Mouse (Mus musculus) bone marrow, adult 2 months (tissue): ENCODE data around the gene Diaph3. TPM values are rescaled to one million over a fixed set of nuclear protein-coding genes. Genes with fewer than 3 reads are reported as not detected.

Experiments used
- H3K27ac ChIP-seq: fragments of 200-500 bp; 2 replicates; pipeline ENCODE4 v1.5.1; 2012; ENCODE audit warnings: low read depth, mild to moderate bottlenecking, control low read depth, inconsistent platforms, low read length; ENCODE audit not compliant: control insufficient read depth, poor library complexity, insufficient read depth
- H3K4me1 ChIP-seq: fragments of 200-500 bp; 2 replicates; pipeline ENCODE4 v1.6.1; 2011; ENCODE audit warnings: low read length; ENCODE audit not compliant: control insufficient read depth, insufficient read depth
- H3K4me3 ChIP-seq: fragments of 200-500 bp; replicated peaks from 2 replicates; pipeline ENCODE3; 2011; ENCODE audit warnings: mild to moderate bottlenecking, low read depth, low read length, control low read depth; ENCODE audit not compliant: control insufficient read depth
- CTCF ChIP-seq: fragments of 200-500 bp; IDR thresholded peaks from 2 replicates; pipeline ENCODE4 v1.5.1; 2011; ENCODE audit warnings: low read length, control low read depth; ENCODE audit not compliant: control insufficient read depth, insufficient read depth
- POLR2A ChIP-seq: fragments of 200-500 bp; IDR thresholded peaks from 2 replicates; pipeline ENCODE4 v1.6.1; 2011; ENCODE audit warnings: low read depth, mild to moderate bottlenecking, control low read depth, low read length, borderline replicate concordance; ENCODE audit not compliant: control insufficient read depth
- WGBS: fragments of 180-500 bp; shearing (Covaris S2); methylation state at CpG from one replicate; pipeline ENCODE4 v1.1.7; 2018; 5-methylcytosine and 5-hydroxymethylcytosine counted together
- polyA plus RNA-seq: library from polyadenylated mRNA; stranded (reverse); fragments of >200 nt; gene quantifications from 2 replicates; pipeline ENCODE4 v1.2.4, GENCODE M21; 2011; ENCODE audit warnings: low replicate concordance; ENCODE audit not compliant: missing spikeins, insufficient read depth, insufficient read length

Gene Diaph3
- polyA plus RNA-seq, 1 experiment = 30.7 TPM

DNA sequence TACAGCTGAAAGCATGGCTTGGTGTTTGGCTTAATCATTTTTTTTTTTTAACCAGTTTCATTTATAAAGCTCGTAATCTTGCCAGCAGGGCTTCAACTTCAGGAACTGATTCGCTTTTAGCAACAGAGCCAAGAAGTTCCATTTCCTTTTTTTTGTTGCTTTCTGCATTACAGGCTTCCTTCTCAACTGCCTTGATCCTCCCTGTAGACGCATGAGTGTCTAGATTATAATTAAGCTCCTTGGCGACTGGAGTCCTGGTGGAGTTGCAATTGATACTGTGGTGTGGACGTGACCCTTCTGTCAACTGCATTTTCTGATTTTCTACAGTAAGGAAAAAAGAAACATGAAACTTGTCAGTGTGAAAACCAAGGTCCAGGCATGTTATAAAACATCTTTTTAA lies 484.8 kb downstream of the Diaph3 start:
- Histone ChIP-seq H3K27ac (no peak overlapping the region), H3K4me1 (no peaks in the 10 kb centered on the region; the same call in 1 of the 2 replicates), H3K4me3 (no peak overlapping the region)
- TF ChIP-seq CTCF = no peak
- no peak for TF ChIP-seq POLR2A
- WGBS = 13% methylated on average over 5 of the region's 5 CpGs

DNA sequence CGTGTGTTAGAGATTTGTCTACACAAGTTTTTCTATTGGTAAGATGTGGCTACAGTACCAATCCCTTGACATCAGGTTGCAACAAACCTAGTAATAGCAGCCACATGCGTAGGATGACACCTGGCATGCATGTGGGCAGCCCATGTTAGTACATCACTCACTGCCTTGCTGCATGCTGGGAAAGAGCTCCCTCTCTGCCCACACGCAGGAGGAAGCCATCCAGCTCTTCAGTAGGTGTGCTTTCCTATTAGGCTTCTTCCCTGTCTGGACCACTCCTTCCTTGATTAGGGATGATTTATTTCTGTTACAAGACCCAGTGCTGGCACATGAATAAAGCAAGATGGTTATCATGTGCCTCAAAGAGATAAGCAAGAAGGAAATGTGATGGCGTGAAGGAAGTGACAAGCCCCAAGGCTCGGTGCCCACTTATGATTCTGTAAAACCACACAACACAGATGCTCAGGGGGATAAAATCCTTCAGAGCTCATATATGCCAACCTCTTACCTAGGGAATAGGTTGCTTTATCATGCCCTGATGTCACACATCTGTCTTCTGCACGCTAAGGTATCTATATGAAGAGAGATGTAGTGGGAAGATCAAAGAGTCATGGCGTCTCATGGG lies 494.4 kb downstream of the Diaph3 start:
- Histone ChIP-seq H3K4me1 (no peaks in the 10 kb centered on the region), H3K4me3 (no peak overlapping the region), H3K27ac (no peak overlapping the region)
- TF ChIP-seq POLR2A (no peak), CTCF (no peak)
- WGBS = 21% methylated on average over 7 of the region's 7 CpGs

DNA sequence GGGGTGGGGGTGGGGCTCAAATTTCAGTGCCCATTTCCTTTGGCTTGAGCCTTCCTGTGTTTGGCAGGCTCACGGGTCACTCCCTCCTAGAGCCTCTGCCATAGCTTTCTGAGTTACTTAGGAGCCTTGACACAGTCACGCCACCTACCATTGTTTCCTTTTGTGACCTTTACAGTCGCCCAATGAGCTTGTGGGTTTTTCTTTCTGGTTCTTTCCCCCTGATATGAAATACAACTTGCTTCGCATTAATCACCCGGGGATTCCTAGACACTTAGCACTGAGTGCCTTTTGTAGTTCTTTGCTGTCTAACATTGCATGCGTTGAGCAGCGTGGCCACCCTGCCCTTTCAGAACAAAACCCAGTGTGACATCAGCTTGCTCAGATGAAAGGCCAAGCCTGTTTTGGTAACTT lies 498.2 kb downstream of the Diaph3 start:
- TF ChIP-seq POLR2A (no peak), CTCF (no peak)

DNA sequence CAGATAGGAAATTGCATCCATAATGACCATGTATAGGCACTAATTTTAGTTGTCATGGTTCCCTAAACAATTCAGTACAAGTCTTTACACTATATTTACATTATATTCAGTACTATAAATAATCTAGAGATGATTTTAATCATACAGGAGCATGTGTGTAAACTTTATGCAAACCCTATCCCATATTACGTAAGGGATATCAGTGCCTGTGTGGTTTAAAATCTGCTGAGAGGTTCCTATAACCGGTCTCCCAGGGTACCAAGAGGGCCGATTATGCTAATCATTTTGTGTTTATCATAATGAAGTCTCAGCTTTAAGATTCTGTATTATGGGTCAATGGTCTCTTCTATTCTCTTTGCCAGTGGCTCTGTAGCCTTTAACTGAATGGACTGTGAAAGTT lies 499.2 kb downstream of the Diaph3 start:
- TF ChIP-seq POLR2A = no peak
- WGBS = 64% methylated on average over 3 of the region's 3 CpGs

More for the DNA sequence above, 498.2 kb downstream of the Diaph3 start:
- WGBS = 85% methylated on average over 7 of the region's 7 CpGs
- Histone ChIP-seq H3K27ac (no peak overlapping the region), H3K4me1 (no peaks in the 10 kb centered on the region), H3K4me3 (no peak overlapping the region)

DNA sequence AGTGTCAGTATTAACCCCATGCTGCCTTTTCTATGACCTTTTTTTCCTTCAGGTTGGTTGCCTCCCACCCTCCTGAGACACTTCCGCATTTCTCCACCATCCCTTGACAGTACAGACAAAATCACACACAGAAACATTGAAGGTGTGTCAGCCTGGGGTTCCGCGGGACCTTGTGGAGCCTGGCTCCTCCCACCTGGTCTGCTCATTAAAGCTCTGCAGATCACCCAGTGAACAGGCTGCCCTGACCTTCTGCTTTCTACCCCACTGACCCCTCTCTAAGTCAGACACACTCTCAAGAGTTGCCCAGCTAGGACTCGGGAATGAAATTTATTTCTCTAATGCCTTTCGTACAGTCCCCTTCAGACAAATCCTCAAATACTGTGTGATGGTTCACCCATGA lies 500.9 kb downstream of the Diaph3 start:
- Histone ChIP-seq H3K4me3 (no peak overlapping the region), H3K27ac (no peak overlapping the region), H3K4me1 (no peaks in the 10 kb centered on the region)
- WGBS = 82% methylated on average over 5 of the region's 5 CpGs
- TF ChIP-seq POLR2A (no peak), CTCF (no peak)

More for the DNA sequence above, 499.2 kb downstream of the Diaph3 start:
- Histone ChIP-seq H3K27ac (no peak overlapping the region), H3K4me1 (no peaks in the 10 kb centered on the region), H3K4me3 (no peak overlapping the region)

DNA sequence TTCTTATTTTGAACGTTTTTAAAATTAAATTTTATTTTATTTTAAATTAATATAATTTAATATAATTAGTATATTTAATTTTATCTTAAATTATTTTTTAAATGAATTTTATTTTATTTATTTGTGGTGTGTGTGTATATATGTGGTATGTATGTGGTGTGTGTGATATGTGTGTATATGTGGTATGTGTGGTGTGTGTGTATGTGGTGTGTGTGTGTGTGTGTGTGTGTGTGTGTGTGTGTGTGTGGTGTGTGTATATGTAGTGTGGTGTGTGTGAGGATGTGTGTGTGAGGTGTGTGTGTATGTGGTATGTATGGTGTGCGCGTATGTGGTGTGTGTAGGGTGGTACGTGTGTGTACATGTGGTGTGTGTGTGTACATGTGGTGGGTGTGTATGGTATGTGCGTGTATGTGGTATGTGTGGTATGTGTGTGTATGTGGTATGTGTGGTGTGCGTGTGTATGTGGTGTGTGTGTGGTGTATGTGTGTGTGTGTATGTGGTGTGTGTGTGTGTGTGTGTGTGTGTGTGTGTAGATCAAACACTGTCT lies 505.4 kb downstream of the Diaph3 start:
- TF ChIP-seq CTCF (no peak), POLR2A (no peak)
- Histone ChIP-seq H3K4me1 (no peaks in the 10 kb centered on the region), H3K4me3 (no peak overlapping the region), H3K27ac (no peak overlapping the region)
- WGBS = 22% methylated on average over 6 of the region's 6 CpGs

DNA sequence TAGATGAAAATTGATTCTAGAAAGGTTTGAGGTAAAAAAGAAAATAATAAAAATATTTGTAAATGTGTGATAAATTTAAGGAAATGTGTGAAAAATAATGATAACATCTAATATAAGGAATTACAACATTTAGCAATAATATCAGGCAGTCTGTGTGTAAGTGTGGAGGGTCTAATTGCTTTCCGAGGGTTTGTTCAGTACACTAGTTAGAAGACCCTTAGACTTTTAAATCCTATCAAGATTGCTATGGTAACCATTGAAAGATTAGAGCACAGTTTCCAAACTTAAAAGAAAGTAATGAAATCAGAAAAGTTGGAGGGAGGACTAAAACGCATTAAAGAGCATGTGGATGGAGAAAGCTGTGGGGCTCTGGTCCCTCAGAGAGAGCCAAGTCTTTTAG lies 506.0 kb downstream of the Diaph3 start:
- TF ChIP-seq CTCF = no peak
- TF ChIP-seq POLR2A = no peak
- H3K4me3 ChIP-seq = no peak overlapping the region
- H3K4me1 ChIP-seq = no peaks in the 10 kb centered on the region
- WGBS = 84% methylated on average over 2 of the region's 2 CpGs
- no peak overlapping the region for H3K27ac ChIP-seq

DNA sequence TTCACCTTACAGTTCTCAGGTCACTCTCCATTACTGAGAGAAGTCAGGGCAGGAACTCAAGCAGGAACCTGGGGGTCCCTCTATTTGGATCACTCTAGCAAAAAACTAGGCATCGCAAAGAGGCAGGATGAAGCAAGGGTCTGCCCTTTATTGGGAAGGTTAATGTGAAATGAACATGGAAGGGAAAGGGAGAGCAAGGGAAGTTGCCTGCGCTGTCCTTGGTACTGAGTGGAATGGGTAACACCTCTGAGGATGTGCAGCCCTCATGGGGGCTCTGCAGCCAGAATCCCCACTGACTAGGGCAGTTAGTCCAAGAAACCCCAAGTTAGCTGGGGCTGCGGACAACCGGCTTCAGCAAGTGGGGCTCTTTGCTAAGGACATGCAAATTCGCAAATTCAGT lies 507.2 kb downstream of the Diaph3 start:
- Histone ChIP-seq H3K4me3 (no peak overlapping the region), H3K4me1 (no peaks in the 10 kb centered on the region), H3K27ac (no peak overlapping the region; the same call in 1 of the 2 replicates)
- WGBS = 70% methylated on average over 5 of the region's 5 CpGs
- no peak for TF ChIP-seq CTCF
- no peak for TF ChIP-seq POLR2A
